Mouse (Mus musculus) hindbrain, embryonic 16.5 days (tissue): ENCODE results near the gene Sltm. TPM values are rescaled to one million over a fixed set of nuclear protein-coding genes. Genes with fewer than 3 reads are reported as not detected.
"Not testable (repeated sequence)": the region's sequence is repeated elsewhere in the genome, so short reads cannot be mapped to it uniquely, and the experiment has no call there.

Source experiments
- ATAC-seq: fragments of 200-750 bp; cut with Nextera tagmentation; 2 replicates; pipeline ENCODE4 v1.8.0; 2017; ENCODE audit warnings: moderate TSS enrichment, moderate library complexity
- H3K27ac ChIP-seq: fragments of 300-500 bp; sonication (generic); 2 replicates; pipeline ENCODE4 v1.5.1; 2014; ENCODE audit warnings: low read depth, mild to moderate bottlenecking, control low read depth, low read length, moderate library complexity
- H3K27me3 ChIP-seq: fragments of 300-500 bp; sonication (generic); replicated peaks from 2 replicates; pipeline ENCODE4 v1.6.1; 2014; ENCODE audit warnings: low read length; ENCODE audit not compliant: control insufficient read depth, insufficient read depth
- H3K36me3 ChIP-seq: fragments of 300-500 bp; sonication (generic); 2 replicates; pipeline ENCODE4 v1.6.1; 2014; ENCODE audit warnings: mild to moderate bottlenecking, low read length, moderate library complexity, mixed read lengths; ENCODE audit not compliant: control insufficient read depth, insufficient read depth
- H3K4me1 ChIP-seq: fragments of 300-500 bp; sonication (generic); 2 replicates; pipeline ENCODE4 v1.6.1; 2014; ENCODE audit warnings: low read depth, low read length; ENCODE audit not compliant: control insufficient read depth, insufficient read depth
- H3K4me2 ChIP-seq: fragments of 300-500 bp; sonication (generic); 2 replicates; pipeline ENCODE4 v1.6.1; 2014; ENCODE audit warnings: mild to moderate bottlenecking, low read length, control low read depth, moderate library complexity
- H3K4me3 ChIP-seq: fragments of 300-500 bp; sonication (generic); 2 replicates; pipeline ENCODE4 v1.5.1; 2014; ENCODE audit warnings: mild to moderate bottlenecking, low read length, control low read depth, moderate library complexity
- H3K9ac ChIP-seq: fragments of 300-500 bp; sonication (generic); 2 replicates; pipeline ENCODE4 v1.6.1; 2014; ENCODE audit warnings: low read depth, mild to moderate bottlenecking, control low read depth, low read length, moderate library complexity
- H3K9me3 ChIP-seq: fragments of 300-500 bp; sonication (generic); 2 replicates; pipeline ENCODE4 v1.6.1; 2014; ENCODE audit warnings: mild to moderate bottlenecking, low read length, moderate library complexity; ENCODE audit not compliant: control insufficient read depth
- WGBS: fragments of 180-500 bp; shearing (Covaris S2); extraction: QIAGEN DNeasy Blood & Tissue Kit; methylation state at CpG from one replicate; pipeline ENCODE4 v1.1.7; 2014; 5-methylcytosine and 5-hydroxymethylcytosine counted together
- polyA plus RNA-seq: library from polyadenylated mRNA; unstranded; fragments of >200 nt; fragmentation: Nextera tagmentation; extraction: Ambion mirVana; gene quantifications from 2 replicates; pipeline ENCODE4 v1.2.1, GENCODE M21; 2015

Gene Sltm
- polyA plus RNA-seq, 1 experiment from 2014 or later = 49.0 TPM

DNA sequence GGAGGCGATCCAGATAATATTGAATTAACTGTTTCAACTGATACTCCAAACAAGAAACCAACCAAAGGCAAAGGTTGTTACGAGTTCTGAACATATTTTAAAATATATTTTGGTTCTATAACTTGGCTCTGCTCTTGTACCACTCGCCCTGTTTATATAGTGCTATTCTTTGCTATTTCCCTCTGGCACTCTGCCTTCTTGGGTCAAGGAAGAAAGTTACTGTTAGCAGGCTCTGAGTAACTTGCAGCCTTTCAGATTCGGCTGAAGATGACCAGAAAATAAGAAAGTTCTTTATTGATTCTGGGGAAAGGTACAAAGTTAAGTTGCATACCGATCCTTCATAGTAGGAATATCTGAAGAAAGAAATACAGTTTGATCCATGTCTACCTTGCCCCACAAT is 1.4 kb downstream of the Sltm start:
- no peak overlapping the region for H3K9ac ChIP-seq
- no peaks in the 10 kb centered on the region for H3K9me3 ChIP-seq
- ATAC-seq = no peak
- H3K4me3 ChIP-seq = peak overlapping the region; percentile 68
- no peaks in the 10 kb centered on the region for H3K27me3 ChIP-seq
- no peaks in the 10 kb centered on the region for H3K36me3 ChIP-seq
- peak overlapping the region; percentile 95 for H3K4me2 ChIP-seq
- peaks cover 15% of the 10 kb centered on the region for H3K4me1 ChIP-seq
- WGBS = 67% methylated on average over 5 of the region's 5 CpGs
- no peak overlapping the region for H3K27ac ChIP-seq

DNA sequence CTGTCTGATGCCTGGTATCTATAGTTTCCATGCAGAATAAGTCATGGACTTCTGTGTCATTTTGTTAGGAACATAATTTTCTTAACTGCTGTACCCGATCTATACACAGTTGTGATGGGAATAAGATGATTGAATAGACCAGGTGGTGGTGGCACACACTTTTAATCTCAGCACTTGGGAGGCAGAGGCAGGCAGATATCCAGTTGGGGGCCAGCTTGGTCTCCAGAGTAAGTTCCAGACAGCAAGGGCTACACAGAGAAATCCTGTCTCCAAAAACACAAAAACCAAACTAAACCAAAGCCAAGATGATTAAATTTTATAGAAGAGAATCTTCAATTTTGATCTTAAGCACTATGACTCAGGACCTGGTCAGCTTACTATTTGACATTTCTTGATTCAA is 2.3 kb downstream of the Sltm start:
- H3K9me3 ChIP-seq = no peaks in the 10 kb centered on the region
- H3K27me3 ChIP-seq = no peaks in the 10 kb centered on the region
- H3K9ac ChIP-seq = no peak overlapping the region
- WGBS = 70% methylated on average over 1 of the region's 1 CpGs
- no peak overlapping the region for H3K4me3 ChIP-seq
- no peak overlapping the region for H3K27ac ChIP-seq
- H3K4me1 ChIP-seq = peaks cover 15% of the 10 kb centered on the region
- ATAC-seq = no peak
- no peak overlapping the region for H3K4me2 ChIP-seq
- H3K36me3 ChIP-seq = no peaks in the 10 kb centered on the region

DNA sequence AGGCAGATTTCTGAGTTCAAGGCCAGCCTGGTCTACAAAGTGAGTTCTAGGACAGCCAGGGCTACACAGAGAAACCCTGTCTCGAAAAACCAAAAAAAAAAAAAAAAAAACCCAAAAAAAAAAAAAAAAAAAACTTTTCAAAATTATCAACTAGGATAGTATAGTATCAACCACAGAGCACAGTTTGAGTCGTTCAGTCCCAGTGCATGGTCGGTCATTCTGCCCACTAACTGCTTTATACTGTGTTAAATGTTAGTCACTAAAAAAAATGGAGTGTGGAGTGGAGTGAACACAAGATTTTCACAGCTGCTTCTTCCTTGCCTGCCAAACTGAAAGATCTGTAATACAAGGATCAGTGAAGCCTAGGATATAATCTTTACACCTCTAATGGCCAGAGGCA is 4.0 kb downstream of the Sltm start:
- 79% methylated on average over 3 of the region's 3 CpGs for WGBS
- not testable (repeated sequence) for H3K4me3 ChIP-seq, H3K4me2 ChIP-seq, ATAC-seq, H3K9ac ChIP-seq, H3K27me3 ChIP-seq, H3K27ac ChIP-seq, H3K36me3 ChIP-seq, H3K9me3 ChIP-seq
- H3K4me1 ChIP-seq = peaks cover 13% of the 10 kb centered on the region

DNA sequence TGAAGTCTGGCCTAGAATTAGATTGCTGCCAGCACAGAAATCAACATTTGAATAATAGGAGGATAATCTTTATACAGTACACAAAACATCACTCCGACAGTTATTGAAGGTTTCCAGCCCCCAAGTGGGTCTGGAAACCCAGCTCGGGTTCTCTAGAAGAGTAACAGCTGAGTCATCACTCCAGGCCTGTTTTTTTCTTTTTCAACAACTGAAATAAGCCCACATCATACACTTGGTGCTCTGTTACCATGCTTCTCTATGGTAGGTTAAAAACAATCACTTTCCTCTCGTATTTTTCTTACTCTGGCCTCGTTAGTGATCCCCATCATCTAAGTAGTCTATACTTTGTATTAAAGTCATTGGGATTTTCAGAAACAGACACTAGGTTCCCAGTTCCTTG is 5.8 kb downstream of the Sltm start:
- no peak for ATAC-seq
- Histone ChIP-seq H3K9ac (no peak overlapping the region), H3K4me1 (peaks cover 9% of the 10 kb centered on the region), H3K4me3 (no peak overlapping the region), H3K4me2 (no peak overlapping the region), H3K27ac (no peak overlapping the region), H3K27me3 (no peaks in the 10 kb centered on the region), H3K9me3 (peaks cover 7% of the 10 kb centered on the region; the same call in 1 of the 2 replicates), H3K36me3 (peaks cover 7% of the 10 kb centered on the region)
- 79% methylated on average over 4 of the region's 4 CpGs for WGBS

DNA sequence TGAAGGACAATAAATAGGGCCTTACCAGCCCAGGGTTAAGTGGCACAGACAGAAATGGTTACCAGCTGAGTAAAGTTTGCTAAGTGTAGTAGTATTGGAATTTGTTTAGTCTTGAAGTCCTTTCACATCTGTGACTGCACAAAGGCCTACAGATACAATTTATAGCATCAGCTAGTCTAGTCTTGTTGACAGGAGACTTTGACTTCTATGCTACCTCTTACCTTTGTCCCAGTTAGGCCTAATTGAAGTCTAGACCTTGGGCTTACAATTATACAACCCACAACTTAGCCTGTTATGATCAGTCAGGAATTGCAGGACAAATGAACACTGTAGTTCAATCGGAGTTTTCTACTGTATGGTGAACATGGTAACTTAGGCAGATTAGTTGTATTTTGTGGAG is 9.0 kb downstream of the Sltm start:
- H3K9me3 ChIP-seq = peaks cover 9% of the 10 kb centered on the region; the same call in 1 of the 2 replicates
- no peaks in the 10 kb centered on the region for H3K27me3 ChIP-seq
- peaks cover 3% of the 10 kb centered on the region for H3K4me1 ChIP-seq
- H3K4me2 ChIP-seq = no peak overlapping the region
- peaks cover 10% of the 10 kb centered on the region for H3K36me3 ChIP-seq
- no peak for ATAC-seq
- H3K4me3 ChIP-seq = no peak overlapping the region
- no peak overlapping the region for H3K9ac ChIP-seq
- H3K27ac ChIP-seq = no peak overlapping the region
- whole genome bisulfite sequencing = 94% methylated on average over 1 of the region's 1 CpGs

DNA sequence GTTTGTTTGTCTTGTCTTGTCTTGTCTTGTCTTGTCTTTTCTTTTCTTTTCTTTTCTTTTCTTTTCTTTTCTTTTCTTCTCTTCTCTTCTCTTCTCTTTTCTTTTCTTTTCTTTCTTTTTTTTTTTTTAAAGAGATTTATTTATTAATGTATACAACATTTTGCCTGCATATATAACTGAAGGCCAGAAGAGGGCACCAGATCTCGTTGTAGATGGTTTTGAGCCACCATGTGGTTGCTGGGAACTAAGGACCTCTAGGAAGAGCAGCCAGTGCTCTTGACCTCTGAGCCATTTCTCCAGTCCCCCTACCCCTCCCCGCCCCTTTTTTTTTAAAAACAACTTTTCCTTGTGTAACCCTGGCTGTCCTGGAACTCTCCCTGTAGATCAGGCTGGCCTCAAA is 9.7 kb downstream of the Sltm start:
- H3K36me3 ChIP-seq, H3K4me1 ChIP-seq, H3K4me3 ChIP-seq, H3K4me2 ChIP-seq, H3K27me3 ChIP-seq, H3K27ac ChIP-seq, H3K9me3 ChIP-seq, H3K9ac ChIP-seq, ATAC-seq: not testable (repeated sequence)
- 97% methylated on average over 2 of the region's 2 CpGs for WGBS

DNA sequence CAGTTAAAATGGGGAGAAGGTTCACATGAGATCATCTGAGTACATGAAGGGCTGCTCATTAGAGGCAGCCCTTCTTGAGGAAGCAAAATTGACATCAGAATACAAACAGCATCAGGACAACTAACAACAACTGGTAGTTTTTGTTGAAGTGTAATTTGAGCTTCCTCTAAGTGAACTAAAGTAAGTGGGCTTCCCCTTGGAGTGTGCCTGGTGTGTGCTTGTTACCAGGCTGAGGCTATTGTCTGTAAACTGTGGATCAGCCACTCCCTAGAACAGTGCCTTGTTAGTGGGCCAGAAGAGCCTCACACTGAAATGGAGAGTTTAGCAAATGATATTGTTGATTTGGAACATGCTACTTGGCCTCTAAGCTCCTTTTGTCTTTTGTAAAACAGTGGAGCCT is 12.9 kb downstream of the Sltm start:
- no peak for ATAC-seq
- H3K4me3 ChIP-seq = no peak overlapping the region
- H3K27ac ChIP-seq = no peak overlapping the region
- H3K9ac ChIP-seq = no peak overlapping the region
- peaks cover 9% of the 10 kb centered on the region; the same call in 1 of the 2 replicates for H3K9me3 ChIP-seq
- no peak overlapping the region for H3K4me2 ChIP-seq
- H3K4me1 ChIP-seq = no peaks in the 10 kb centered on the region
- no peaks in the 10 kb centered on the region for H3K27me3 ChIP-seq
- H3K36me3 ChIP-seq = peaks cover 10% of the 10 kb centered on the region

DNA sequence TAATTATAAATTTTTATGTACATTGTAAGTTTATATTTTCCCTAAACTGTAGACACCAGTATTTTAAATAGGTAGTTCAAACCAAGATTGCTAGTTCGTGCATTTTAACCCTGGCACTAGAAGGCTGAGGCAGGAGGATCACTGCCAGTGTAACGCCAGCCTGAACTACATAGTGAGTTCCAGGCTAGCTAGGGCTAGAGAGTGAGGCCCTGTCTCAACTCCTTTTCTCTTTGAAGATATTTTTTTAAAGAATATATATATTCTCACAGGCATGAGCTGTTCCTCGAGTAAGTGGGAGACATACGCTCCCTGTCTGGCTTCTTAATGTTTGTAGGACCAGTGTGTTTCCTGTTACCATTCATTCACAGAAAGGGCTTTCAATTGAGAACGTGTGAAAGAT is 14.2 kb downstream of the Sltm start:
- H3K4me3 ChIP-seq = no peak overlapping the region
- peaks cover 10% of the 10 kb centered on the region for H3K36me3 ChIP-seq
- no peaks in the 10 kb centered on the region for H3K27me3 ChIP-seq
- no peak overlapping the region for H3K27ac ChIP-seq
- no peak overlapping the region for H3K9ac ChIP-seq
- H3K4me2 ChIP-seq = no peak overlapping the region
- no peak for ATAC-seq
- no peaks in the 10 kb centered on the region for H3K4me1 ChIP-seq
- peaks cover 9% of the 10 kb centered on the region; the same call in 1 of the 2 replicates for H3K9me3 ChIP-seq
- WGBS = 92% methylated on average over 5 of the region's 5 CpGs

DNA sequence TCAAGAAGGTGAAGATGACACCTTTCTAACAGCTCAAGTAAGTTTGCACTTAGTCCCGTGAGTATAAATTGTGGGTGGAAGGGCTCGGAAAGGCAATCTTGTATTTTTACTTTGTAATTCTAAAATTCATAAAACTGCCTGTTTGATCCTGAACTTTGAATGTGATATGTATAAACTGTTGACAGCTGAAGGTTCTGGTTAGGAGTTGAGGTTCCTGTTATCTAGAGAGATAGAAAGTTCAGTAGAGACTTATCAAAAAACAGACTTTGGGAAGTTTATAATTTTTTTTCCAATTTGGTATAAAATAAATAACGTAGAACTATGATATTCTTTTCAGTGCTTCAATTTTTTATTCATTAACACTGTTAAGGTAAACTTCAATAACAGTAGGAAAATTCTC is 20.3 kb downstream of the Sltm start:
- no peak for ATAC-seq
- no peaks in the 10 kb centered on the region for H3K36me3 ChIP-seq
- no peaks in the 10 kb centered on the region for H3K4me1 ChIP-seq
- no peaks in the 10 kb centered on the region for H3K27me3 ChIP-seq
- H3K9ac ChIP-seq = no peak overlapping the region
- no peak overlapping the region for H3K27ac ChIP-seq
- H3K4me3 ChIP-seq = no peak overlapping the region
- 96% methylated on average over 3 of the region's 3 CpGs for WGBS
- no peaks in the 10 kb centered on the region for H3K9me3 ChIP-seq
- H3K4me2 ChIP-seq = no peak overlapping the region

DNA sequence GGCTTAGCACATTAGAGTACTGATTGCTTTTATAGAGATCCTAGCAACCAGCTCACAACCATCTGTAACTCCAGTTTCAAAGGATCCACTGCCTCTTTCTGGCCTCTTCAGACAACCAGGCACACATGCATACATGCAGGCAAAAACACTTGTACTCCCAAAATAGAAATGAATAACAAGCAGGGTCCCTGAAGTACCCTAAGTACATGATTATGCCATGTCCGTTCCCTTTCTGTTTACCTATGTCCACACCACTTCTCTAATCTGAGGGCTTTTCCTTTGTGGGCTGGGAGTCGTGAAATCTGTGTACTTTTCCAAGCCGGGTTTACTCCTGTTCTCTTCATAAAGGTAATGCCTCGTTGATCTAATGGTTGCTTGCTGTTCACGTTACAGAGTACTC is 25.1 kb downstream of the Sltm start:
- no peak overlapping the region for H3K4me3 ChIP-seq
- H3K27ac ChIP-seq = no peak overlapping the region
- no peak overlapping the region for H3K9ac ChIP-seq
- no peak for ATAC-seq
- H3K9me3 ChIP-seq = no peaks in the 10 kb centered on the region
- H3K27me3 ChIP-seq = no peaks in the 10 kb centered on the region
- no peaks in the 10 kb centered on the region; the same call in 1 of the 2 replicates for H3K36me3 ChIP-seq
- H3K4me1 ChIP-seq = no peaks in the 10 kb centered on the region
- 81% methylated on average over 5 of the region's 5 CpGs for WGBS
- H3K4me2 ChIP-seq = no peak overlapping the region
